Mouse (Mus musculus) ES-Bruce4 (cell line): ENCODE results near the gene Nectin2. TPM values are rescaled to one million over a fixed set of nuclear protein-coding genes. Genes with fewer than 3 reads are reported as not detected.

ENCODE experiments used
- H3K27ac ChIP-seq: 2 replicates; pipeline ENCODE4 v1.5.1; 2012; ENCODE audit warnings: low read length, inconsistent platforms; ENCODE audit not compliant: insufficient read depth
- H3K27me3 ChIP-seq: 2 replicates; pipeline ENCODE4 v1.6.1; 2012; ENCODE audit warnings: mild to moderate bottlenecking, low read length, inconsistent platforms; ENCODE audit not compliant: control insufficient read depth, poor library complexity, insufficient read depth, severe bottlenecking
- H3K36me3 ChIP-seq: 2 replicates; pipeline ENCODE4 v1.6.1; 2012; ENCODE audit warnings: inconsistent platforms, mild to moderate bottlenecking, low read length, moderate library complexity; ENCODE audit not compliant: control insufficient read depth, poor library complexity, insufficient read depth, severe bottlenecking
- H3K4me1 ChIP-seq: one replicate; pipeline ENCODE4 v1.8.1; 2011; ENCODE audit warnings: low read length; ENCODE audit not compliant: control insufficient read depth, insufficient read depth
- H3K4me3 ChIP-seq: 2 replicates; pipeline ENCODE4 v1.5.1; 2011; ENCODE audit warnings: low read depth, mild to moderate bottlenecking, low read length
- H3K9ac ChIP-seq: 2 replicates; pipeline ENCODE4 v1.6.1; 2012; ENCODE audit warnings: low read depth, mild to moderate bottlenecking, inconsistent platforms; ENCODE audit not compliant: poor library complexity, severe bottlenecking
- H3K9me3 ChIP-seq: replicated peaks from 2 replicates; pipeline ENCODE4 v1.6.1; 2012; ENCODE audit warnings: mild to moderate bottlenecking, low read length, inconsistent platforms; ENCODE audit not compliant: control insufficient read depth, poor library complexity, insufficient read depth, severe bottlenecking
- CTCF ChIP-seq: IDR thresholded peaks from one replicate; pipeline ENCODE4 v1.8.1; 2011; ENCODE audit warnings: low read depth, low read length
- EP300 ChIP-seq: IDR thresholded peaks from 2 replicates; pipeline ENCODE4 v1.6.1; 2011; ENCODE audit warnings: low read depth, low read length; ENCODE audit not compliant: insufficient read depth
- POLR2A ChIP-seq: IDR thresholded peaks from one replicate; pipeline ENCODE4 v1.8.1; 2011; ENCODE audit warnings: low read length; ENCODE audit not compliant: insufficient read depth
- polyA plus RNA-seq: library from polyadenylated mRNA; stranded (reverse); fragments of >200 nt; gene quantifications from 2 replicates; pipeline ENCODE4 v1.2.4, GENCODE M21; 2011; ENCODE audit warnings: low read depth; ENCODE audit not compliant: missing spikeins, insufficient read depth, insufficient read length

The Nectin2 gene
- polyA plus RNA-seq, 1 experiment, result 86.7 TPM

GRCm38 (mm10) chr7:19667434-19667833, 82.8 kb downstream of the Nectin2 start:
- no peaks in the 10 kb centered on the region for H3K4me1 ChIP-seq
- H3K9me3 ChIP-seq, result no peaks in the 10 kb centered on the region
- H3K4me3 ChIP-seq, result no peak overlapping the region
- TF ChIP-seq POLR2A, result no peak
- TF ChIP-seq CTCF, result no peak
- TF ChIP-seq EP300, result no peak
- no peak overlapping the region for H3K9ac ChIP-seq
- H3K27ac ChIP-seq, result no peak overlapping the region
- H3K27me3 ChIP-seq, result no peaks in the 10 kb centered on the region
- no peaks in the 10 kb centered on the region for H3K36me3 ChIP-seq

GRCm38 (mm10) chr7:19666750-19667149, 83.5 kb downstream of the Nectin2 start:
- H3K27ac ChIP-seq, result no peak overlapping the region
- TF ChIP-seq CTCF, result peak; percentile 47
- no peak for TF ChIP-seq EP300

More at GRCm38 (mm10) chr7:19666750-19667149, 83.5 kb downstream of the Nectin2 start:
- Histone ChIP-seq H3K4me1 (no peaks in the 10 kb centered on the region), H3K4me3 (no peak overlapping the region), H3K9ac (no peak overlapping the region), H3K9me3 (no peaks in the 10 kb centered on the region), H3K36me3 (peaks cover 3% of the 10 kb centered on the region; the same call in 1 of the 2 replicates), H3K27me3 (no peaks in the 10 kb centered on the region)

Other genes with a start within 250 kb of the Nectin2 start
- 5.7 and 6.9 TPM in 2 replicates for gene Bloc1s3, start 242.1 kb downstream of the Nectin2 start, polyA plus RNA-seq
- gene Trappc6a, start 242.1 kb downstream of the Nectin2 start, polyA plus RNA-seq, result 23.5 and 33.6 TPM in 2 replicates
- 0.23 and 0.34 TPM in 2 replicates for gene Nkpd1, start 232.6 kb downstream of the Nectin2 start, polyA plus RNA-seq
- gene Ppp1r37, start 187.4 kb downstream of the Nectin2 start, polyA plus RNA-seq, result 16.1 and 19.1 TPM in 2 replicates
- gene Zfp296, start 173.2 kb downstream of the Nectin2 start, polyA plus RNA-seq, result 21.5 and 23.5 TPM in 2 replicates
- 25.2 and 30.5 TPM in 2 replicates for gene Gemin7, start 172.9 kb downstream of the Nectin2 start, polyA plus RNA-seq
- gene Clasrp, start 146.0 kb downstream of the Nectin2 start, polyA plus RNA-seq, result 52.3 and 57.4 TPM in 2 replicates
- gene Relb, start 121.0 kb downstream of the Nectin2 start, polyA plus RNA-seq, result 11.7 and 11.9 TPM in 2 replicates
- gene Clptm1, start 85.5 kb downstream of the Nectin2 start, polyA plus RNA-seq, result 49.6 and 52.7 TPM in 2 replicates
- 1.2 TPM in 1 of 2 replicates, not detected in the other for gene Apoc2, start 72.5 kb downstream of the Nectin2 start, polyA plus RNA-seq
- not detected in 2 replicates for gene Gm44805, start 69.1 kb downstream of the Nectin2 start, polyA plus RNA-seq
- 1.1 TPM in 1 of 2 replicates, not detected in the other for gene Apoc4, start 69.0 kb downstream of the Nectin2 start, polyA plus RNA-seq
- gene Apoc1, start 57.8 kb downstream of the Nectin2 start, polyA plus RNA-seq, result 93.2 and 95.8 TPM in 2 replicates
- 1,030 and 1,048 TPM in 2 replicates for gene Apoe, start 51.3 kb downstream of the Nectin2 start, polyA plus RNA-seq
- gene Tomm40, start 35.0 kb downstream of the Nectin2 start, polyA plus RNA-seq, result 68.2 TPM in 2 replicates
- 138 and 154 TPM in 2 replicates for gene Bcam, start 20.5 kb upstream of the Nectin2 start, polyA plus RNA-seq
- 17.1 and 23.2 TPM in 2 replicates for gene Cblc, start 46.3 kb upstream of the Nectin2 start, polyA plus RNA-seq
- gene Bcl3, start 72.3 kb upstream of the Nectin2 start, polyA plus RNA-seq, result 17.3 and 27.3 TPM in 2 replicates
- gene Gm19345, start 101.5 kb upstream of the Nectin2 start, polyA plus RNA-seq, result 0.82 and 1.1 TPM in 2 replicates
- not detected in 2 replicates for gene Ceacam16, start 110.8 kb upstream of the Nectin2 start, polyA plus RNA-seq
- not detected in 2 replicates for gene Ceacam19, start 137.5 kb upstream of the Nectin2 start, polyA plus RNA-seq
- 63.5 and 68.1 TPM in 2 replicates for gene Pvr, start 170.7 kb upstream of the Nectin2 start, polyA plus RNA-seq
- gene Igsf23, start 200.3 kb upstream of the Nectin2 start, polyA plus RNA-seq, result 1.3 and 2.1 TPM in 2 replicates
- gene Ceacam20, start 214.9 kb upstream of the Nectin2 start, polyA plus RNA-seq, result 0.21 TPM in 1 of 2 replicates, not detected in the other
- 0.30 and 0.33 TPM in 2 replicates for gene Nlrp9b, start 241.0 kb upstream of the Nectin2 start, polyA plus RNA-seq